Mouse (Mus musculus): ENCODE measurements around the gene Shc3.

GRCm38 (mm10) chr13:51600169-51600568 is 30.9 kb upstream of the Shc3 start:
- TF ChIP-seq EP300 (IDR thresholded peaks at IDR 0.05; ENCODE audit: low read depth) (no peak), CTCF (IDR thresholded peaks at IDR 0.05; ENCODE audit: low read depth) (no peak)
